Mouse (Mus musculus) CH12.LX (cell line): ENCODE measurements at regions not wholly inside any gene's neighbourhood (a gene's known extent, or its start where the extent isn't known, plus 50 kb on each side); places are given as distances from the start of the nearest gene placed in this dataset.

Source experiments
- CTCF ChIP-seq, 2 experiments: IDR thresholded peaks in 1 of 2; conservative IDR thresholded peaks in 1 of 2; 2 replicates each; pipeline ENCODE4 v1.5.1; 2011 to 2012; ENCODE audit warnings: low read depth in 2 of 2, low read length in 2 of 2, improper control_type of control experiment in 1 of 2, inconsistent platforms in 1 of 2, mild to moderate bottlenecking in 1 of 2, moderate library complexity in 1 of 2
- EP300 ChIP-seq: IDR thresholded peaks from 2 replicates; pipeline ENCODE4 v1.6.1; 2011; ENCODE audit warnings: low read length, improper control_type of control experiment
- JUND ChIP-seq: conservative IDR thresholded peaks from 2 replicates; pipeline ENCODE4 v1.6.1; 2011; ENCODE audit warnings: low read depth, low read length, improper control_type of control experiment
- KAT2A ChIP-seq: IDR thresholded peaks from 2 replicates; pipeline ENCODE4 v1.6.1; 2012; ENCODE audit warnings: low read length, improper control_type of control experiment, inconsistent platforms; ENCODE audit not compliant: insufficient replicate concordance
- MAFK ChIP-seq: IDR thresholded peaks from 2 replicates; pipeline ENCODE4 v1.6.1; 2011; ENCODE audit warnings: low read length, improper control_type of control experiment; ENCODE audit not compliant: insufficient replicate concordance
- MAX ChIP-seq: IDR thresholded peaks from 2 replicates; pipeline ENCODE4 v1.6.1; 2011; ENCODE audit warnings: low read length, improper control_type of control experiment
- MXI1 ChIP-seq: IDR thresholded peaks from 2 replicates; pipeline ENCODE4 v1.6.1; 2011; ENCODE audit warnings: mild to moderate bottlenecking, low read depth, low read length, improper control_type of control experiment
- SMC3 ChIP-seq: IDR thresholded peaks from 2 replicates; pipeline ENCODE4 v1.6.1; 2011; ENCODE audit warnings: low read depth, low read length, improper control_type of control experiment
- TBP ChIP-seq: conservative IDR thresholded peaks from 2 replicates; pipeline ENCODE4 v1.6.1; 2011; ENCODE audit warnings: low read depth, low read length, improper control_type of control experiment
- TCF12 ChIP-seq: IDR thresholded peaks from 2 replicates; pipeline ENCODE4 v1.6.1; 2014; ENCODE audit warnings: low read depth, mild to moderate bottlenecking, inconsistent platforms, low read length, improper control_type of control experiment

GRCm38 (mm10) chr8:128212223-128212622, 146.2 kb upstream of the Nrp1 start:
- TF ChIP-seq EP300 (no peak), CTCF (conservative IDR thresholded peaks at IDR 0.05 in 1 of 2, IDR thresholded peaks at IDR 0.05 in 1 of 2; ENCODE audit: low read depth in 2 of 2, low read length in 2 of 2) (no peak), MXI1 (no peak), KAT2A (no peak), JUND (no peak), MAX (no peak), TBP (no peak), MAFK (no peak), TCF12 (no peak), SMC3 (no peak)
